Mouse (Mus musculus): ENCODE results near the gene Wdr89.
A peak's percentile ranks its signal among the peaks of the same experiment; 100 is the strongest.

The Wdr89 gene

DNA sequence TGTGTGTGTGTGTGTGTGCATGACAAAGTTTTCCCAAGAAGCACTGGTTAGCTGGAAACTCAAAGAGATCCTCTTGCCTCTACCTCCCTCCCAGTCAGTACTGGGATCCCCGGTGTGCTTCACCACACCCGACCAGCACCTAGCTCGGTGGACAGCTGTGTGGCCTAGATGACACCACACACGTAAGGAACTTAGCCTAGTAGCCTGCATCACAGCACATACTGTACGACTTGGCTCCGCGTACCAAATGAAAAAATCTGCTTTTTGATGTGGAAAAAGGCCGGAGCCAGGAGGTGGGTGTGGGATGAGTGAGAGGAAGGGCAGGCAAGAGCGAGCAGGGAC lies 450 bp downstream of the Wdr89 start:
- peak; percentile 69 for DNase-seq (ENCODE audit: low read depth, low spot score)

DNA sequence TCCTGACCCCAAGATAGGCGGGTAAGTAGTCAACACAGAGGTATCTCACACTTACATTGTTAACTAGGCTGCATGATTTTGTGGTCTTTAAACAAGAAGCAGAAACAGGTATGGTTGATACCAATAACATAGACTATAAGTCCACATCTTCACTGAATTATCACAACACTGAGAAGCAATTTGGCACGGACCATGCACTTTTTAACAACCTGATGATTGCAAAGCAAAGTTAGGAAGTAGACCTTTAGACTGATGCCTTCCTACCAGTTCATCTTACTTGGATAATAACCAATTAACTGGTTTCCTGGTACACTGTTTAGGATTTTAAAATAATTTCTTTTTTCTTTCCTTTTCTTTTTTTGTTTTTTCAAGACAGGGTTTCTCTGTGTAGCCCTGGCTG lies 1.1 kb downstream of the Wdr89 start:
- no peak for DNase-seq (ENCODE audit: low read depth, low spot score)

- no peak for DNase-seq (ENCODE audit: low read depth, low spot score)
Observed at GRCm38 (mm10) chr12:75666939-75667338, 2.4 kb downstream of the Wdr89 start.

DNA sequence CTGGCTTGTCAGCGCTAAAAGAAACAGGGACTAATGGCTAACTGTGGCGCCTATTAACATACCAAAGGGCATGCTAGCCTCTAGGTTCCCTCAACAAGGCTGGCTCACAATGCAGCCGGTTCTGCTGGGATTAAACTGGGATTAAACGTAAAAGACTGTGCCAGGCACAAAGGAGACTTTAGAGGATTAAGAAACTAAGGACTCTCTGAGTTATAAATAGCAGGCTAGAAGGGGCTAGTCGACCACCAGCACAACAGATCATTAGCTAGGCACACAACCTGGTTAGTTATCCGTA lies 4.9 kb downstream of the Wdr89 start:
- DNase-seq (ENCODE audit: low read depth, low spot score): no peak

DNA sequence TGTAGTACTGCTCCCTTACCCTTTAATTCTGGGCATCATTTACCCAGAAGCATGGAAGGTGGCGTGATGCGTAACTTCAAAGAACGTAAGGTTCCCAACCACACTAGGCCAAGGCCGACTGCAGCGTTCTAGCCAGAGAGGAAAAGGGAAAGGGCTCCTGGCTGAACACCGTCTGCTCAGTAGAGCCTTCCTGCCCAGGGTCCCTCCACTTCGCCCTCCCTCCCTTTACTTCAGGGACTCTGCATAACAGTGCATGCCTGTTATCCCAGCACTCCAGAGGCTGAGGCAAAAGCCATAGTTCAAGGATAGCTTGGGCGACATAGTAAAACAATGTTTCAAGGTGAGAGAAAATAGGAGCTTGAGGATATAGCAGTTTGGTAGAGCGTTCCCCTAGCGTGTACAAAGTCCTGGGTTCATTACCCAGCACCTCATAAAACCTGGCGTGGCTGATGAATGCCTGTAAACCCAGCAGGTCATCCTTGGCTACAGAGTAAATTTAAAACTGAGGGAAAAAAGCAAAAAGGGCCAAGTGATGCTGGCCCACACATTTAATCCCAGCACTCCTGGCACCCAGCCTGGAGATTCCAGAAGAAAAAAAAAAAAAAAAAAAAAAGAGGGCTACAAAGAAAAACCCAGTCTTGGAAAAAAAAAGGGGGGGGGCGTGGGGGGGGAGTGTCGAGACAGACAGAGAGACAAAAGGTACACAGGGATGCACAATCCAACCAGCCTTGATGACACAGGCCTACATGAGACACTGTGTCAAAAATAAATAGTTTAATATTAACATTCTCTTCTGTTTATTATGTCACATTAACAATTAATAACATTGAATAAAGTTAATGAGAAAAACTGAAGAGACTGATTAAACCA lies 5.5 kb downstream of the Wdr89 start:
- DNase-seq (ENCODE audit: low read depth, low spot score): no peak

DNA sequence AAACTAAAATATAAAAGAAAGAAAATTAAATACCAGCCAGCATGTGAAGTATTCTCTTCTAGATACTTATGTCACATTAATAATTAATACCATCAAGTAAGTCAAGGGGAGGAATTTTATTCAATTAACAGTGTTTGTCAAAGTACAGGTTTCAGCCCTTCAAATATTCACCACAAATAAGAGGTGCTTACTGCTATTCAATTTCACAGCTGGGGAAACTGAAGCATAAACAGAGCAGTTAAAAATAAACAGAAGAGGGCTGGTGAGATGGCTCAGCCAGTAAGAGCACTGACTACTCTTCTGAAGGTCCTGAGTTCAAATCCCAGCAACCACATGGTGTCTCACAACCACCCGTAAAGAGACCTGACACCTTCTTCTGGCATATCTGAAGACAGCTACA lies 7.0 kb downstream of the Wdr89 start:
- DNase-seq (ENCODE audit: low read depth, low spot score): no peak

- DNase-seq (ENCODE audit: low read depth, low spot score): no peak
Observed at GRCm38 (mm10) chr12:75658403-75658802, 10.9 kb downstream of the Wdr89 start.

- DNase-seq (ENCODE audit: low read depth, low spot score): peak; percentile 58
Observed at GRCm38 (mm10) chr12:75656580-75656979, 12.8 kb downstream of the Wdr89 start.

DNA sequence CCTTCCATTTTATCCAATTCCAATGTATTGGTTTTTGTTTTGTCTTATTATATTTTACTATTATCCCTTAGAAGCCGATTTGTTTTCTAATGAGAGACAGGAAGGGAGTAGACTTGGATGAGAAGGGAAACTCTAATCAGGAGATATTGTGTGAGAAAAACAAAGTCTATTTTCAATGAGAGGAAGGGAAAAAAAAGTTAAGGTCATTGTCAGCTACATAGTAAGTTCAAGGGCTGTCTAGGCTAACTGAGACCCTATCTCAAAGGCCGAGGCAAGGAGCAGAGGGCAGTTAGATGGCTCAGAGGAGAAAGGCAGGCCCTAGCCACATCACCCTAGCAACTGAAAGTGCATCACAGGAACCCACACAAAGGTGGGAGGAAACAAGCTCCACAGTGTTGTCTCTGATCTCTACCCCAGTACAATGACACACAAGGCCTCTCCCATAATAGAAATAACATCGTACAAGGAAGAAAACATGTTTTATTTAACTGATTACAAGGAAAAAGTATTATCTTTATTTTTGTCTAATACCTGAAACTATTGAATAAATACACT lies 15.0 kb downstream of the Wdr89 start:
- DNase-seq (ENCODE audit: low read depth, low spot score): no peak

GRCm38 (mm10) chr12:75649706-75650093 lies 19.6 kb downstream of the Wdr89 start:
- DNase-seq (ENCODE audit: low read depth, low spot score): no peak

DNA sequence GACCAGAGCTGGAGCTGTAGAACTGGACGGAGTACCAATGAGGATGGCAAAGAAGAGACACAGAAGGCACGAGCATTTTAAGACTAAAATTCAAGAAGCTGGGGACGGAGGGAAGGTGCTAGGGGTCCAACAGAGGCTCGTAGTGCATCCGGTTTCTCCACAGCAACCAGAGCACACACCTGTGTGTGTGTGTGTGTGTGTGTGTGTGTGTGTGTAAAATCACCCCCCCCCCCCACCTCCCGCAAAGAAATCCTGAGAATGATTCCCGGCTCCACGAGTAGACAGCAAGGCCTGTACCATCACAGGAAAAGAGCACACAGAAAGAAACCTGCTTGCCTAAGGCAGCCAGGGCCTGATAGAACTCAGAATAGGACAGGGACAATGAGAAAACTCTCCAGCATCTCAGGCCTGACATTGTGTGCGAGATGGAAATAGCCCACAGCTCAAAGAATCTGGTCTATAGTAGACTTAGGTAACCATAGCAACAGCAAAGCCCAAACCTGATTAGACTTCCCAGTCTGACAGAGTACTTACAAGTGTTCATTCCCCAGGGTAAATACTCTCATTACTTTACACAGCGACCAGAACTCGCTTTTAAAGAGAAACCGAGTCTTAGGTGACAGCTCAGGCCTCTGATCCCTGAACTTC lies 20.2 kb downstream of the Wdr89 start:
- DNase-seq (ENCODE audit: low read depth, low spot score): no peak

DNA sequence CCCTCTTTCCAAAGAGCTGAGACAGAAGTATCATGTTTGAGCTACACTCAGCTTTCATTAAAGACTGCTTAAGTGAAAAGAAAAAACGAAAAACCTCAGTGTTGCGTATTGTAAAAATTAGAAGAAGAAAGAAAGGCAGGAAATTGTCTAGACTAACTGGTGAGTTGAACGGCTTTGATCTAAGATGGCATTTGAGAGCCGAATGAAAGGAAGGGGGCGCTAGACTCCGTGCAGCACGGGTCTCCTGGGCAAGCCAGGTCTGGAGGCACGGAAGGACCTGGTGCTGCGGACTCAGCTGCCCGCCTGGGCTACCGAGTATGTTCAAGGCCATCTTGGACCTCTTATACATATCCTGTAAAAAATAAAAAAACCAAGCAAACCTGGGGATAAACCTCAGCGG lies 21.1 kb downstream of the Wdr89 start:
- no peak for DNase-seq (ENCODE audit: low read depth, low spot score)

GRCm38 (mm10) chr12:75647663-75648062 lies 21.7 kb downstream of the Wdr89 start:
- DNase-seq (ENCODE audit: low read depth, low spot score): no peak

GRCm38 (mm10) chr12:75645780-75646179 lies 23.6 kb downstream of the Wdr89 start:
- DNase-seq (ENCODE audit: low read depth, low spot score): no peak

DNA sequence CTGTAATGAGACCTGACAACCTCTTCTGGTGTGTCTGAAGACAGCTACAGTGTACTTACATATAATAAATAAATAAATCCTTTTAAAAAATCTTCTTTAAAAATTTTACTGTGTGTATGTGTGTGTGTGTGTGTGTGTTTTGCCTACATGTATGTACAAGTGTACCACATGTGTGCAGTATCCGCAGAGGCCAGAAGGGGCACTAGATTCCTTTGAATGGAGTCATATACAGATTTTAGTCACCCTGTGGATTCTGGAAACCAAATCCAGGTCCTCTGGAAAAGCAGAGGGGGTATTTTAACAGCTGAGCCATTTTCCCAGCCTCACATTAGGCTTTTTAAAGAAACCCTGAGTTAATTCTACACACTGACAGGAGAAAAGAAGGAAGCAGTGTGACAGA lies 27.6 kb downstream of the Wdr89 start:
- no peak for DNase-seq (ENCODE audit: low read depth, low spot score)

DNA sequence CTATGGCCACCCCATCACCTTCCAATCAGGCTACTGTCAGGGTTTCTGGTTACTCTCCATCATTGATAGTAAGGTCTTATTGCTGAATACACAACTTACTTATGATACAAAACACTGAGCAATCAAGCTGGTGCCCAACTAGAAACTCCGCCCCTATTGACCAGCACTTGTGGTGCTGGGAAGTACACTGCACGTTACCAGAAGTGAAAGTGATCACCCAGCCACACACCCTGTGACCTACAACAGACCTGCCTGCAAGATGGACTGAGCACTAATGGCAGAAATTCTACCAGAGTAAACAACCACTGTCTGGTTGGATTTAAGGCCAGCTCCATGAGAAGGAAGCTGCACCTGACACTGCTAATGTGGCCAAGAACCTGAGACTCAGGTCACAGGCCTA lies 31.0 kb downstream of the Wdr89 start:
- no peak for DNase-seq (ENCODE audit: low read depth, low spot score)

- DNase-seq (ENCODE audit: low read depth, low spot score): no peak
Observed at GRCm38 (mm10) chr12:75637103-75637502, 32.2 kb downstream of the Wdr89 start.

- DNase-seq (ENCODE audit: low read depth, low spot score): no peak
Observed at GRCm38 (mm10) chr12:75635771-75636430, 33.4 kb downstream of the Wdr89 start.

DNA sequence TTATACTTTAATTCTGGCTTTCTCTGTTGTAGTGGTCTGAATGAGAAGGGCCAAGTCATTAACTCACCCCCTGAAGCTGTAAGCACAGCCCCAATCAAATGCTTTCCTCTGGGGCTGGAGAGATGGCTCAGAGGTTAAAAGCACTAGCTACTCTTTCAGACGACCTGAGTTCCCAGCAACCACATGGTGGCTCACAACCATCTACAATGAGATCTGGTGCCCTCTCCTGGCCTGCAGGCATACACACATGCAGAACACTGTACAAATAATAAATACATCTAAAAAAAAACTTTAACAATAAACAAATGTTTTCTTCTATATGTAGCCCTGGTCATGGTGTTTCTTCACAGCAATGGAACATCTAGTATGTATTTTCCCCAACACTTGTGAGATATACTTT lies 39.7 kb downstream of the Wdr89 start:
- DNase-seq (ENCODE audit: low read depth, low spot score): no peak

- no peak for DNase-seq (ENCODE audit: low read depth, low spot score)
Observed at GRCm38 (mm10) chr12:75623292-75623691, 46.0 kb downstream of the Wdr89 start.

DNA sequence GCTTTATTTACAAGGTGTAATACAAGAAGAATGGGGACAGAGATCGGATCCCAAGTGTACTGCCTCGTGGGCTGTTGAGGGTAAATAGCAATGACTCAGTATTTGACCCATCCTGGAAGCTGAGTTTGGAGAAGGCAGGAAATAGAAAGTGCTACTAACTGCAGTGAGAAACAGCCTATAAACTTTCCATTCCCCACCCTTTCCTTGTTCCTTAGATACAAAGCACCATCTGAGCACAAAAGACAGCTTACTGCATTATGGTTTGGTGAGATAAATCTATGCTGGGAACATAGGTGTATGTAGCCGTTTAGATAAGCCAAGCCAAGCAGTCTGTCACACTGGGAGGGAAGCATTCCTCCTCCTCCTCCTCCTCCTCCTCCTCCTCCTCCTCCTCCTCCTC lies 46.5 kb downstream of the Wdr89 start:
- peak; percentile 41 for DNase-seq (ENCODE audit: low read depth, low spot score)

GRCm38 (mm10) chr12:75616841-75617240 lies 52.5 kb downstream of the Wdr89 start:
- DNase-seq (ENCODE audit: low read depth, low spot score): no peak

All from 3T3-L1 (cell line).